Mouse (Mus musculus): Measurements from ENCODE around the gene Ereg.

The Ereg gene

GRCm38 (mm10) chr5:91113967-91114366 lies 39.5 kb downstream of the Ereg start:
- no peak for DNase-seq

DNA sequence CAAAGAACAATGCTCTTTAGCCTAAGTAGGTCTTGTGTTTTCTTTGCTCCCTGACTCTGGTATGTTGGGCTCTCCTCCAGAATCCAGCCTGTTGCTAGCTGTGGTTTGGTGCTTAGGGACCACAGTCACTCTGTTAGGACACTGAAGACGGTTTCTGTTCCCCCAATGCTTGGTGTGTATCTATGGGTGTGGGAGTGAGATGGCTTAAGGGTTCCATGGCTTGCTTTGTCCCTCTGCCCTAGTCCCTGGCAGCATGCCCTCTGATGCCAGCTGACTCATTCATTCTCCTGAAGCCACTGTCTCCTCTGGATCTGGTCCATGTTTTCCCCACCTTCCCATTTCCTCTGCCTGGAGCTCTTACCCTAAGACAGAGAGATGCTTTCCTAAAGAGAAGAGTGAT lies 40.2 kb downstream of the Ereg start:
- no peak for DNase-seq

GRCm38 (mm10) chr5:91118618-91119017 lies 44.2 kb downstream of the Ereg start:
- DNase-seq, result no peak

DNA sequence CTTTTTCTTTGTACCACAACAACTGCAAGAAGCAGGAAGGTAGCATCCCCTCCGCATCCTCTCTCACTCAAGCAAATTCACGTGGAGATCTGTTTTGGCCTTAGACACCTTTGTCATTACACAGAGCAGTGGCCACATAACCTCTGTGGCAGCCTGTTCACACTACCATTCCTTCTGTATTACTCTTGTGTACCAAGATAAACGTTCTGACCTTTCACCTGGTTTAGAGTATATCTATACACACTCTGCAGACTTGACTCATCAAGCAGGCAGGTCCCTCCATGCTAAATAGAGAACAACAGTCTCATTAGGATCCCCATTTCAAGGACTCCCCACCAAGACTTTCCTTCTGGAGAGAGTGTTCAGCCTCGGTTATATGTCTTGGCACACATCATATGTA lies 49.0 kb downstream of the Ereg start:
- no peak for DNase-seq

GRCm38 (mm10) chr5:91124140-91124539 lies 49.7 kb downstream of the Ereg start:
- no peak for DNase-seq

DNA sequence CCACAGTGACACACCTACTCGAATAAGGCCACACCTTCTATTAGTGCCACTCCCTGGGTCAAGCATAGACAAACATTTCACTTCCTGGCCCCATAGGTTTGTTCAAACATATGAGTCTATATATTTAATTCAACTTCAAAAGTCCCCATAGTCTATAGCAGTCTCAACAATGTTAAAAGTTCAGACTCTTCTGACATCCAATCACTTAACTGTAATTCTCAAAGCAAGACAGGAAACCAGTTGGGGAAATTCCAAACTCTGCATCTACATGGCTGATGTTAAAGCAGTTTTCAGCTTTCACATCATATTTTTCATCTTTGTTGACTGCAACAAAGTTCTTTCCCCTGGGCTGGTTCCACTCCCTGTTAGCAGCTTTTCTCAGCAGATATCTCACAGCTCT lies 52.2 kb downstream of the Ereg start:
- DNase-seq, result no peak

GRCm38 (mm10) chr5:91134961-91135360 lies 60.5 kb downstream of the Ereg start:
- DNase-seq, result no peak

DNA sequence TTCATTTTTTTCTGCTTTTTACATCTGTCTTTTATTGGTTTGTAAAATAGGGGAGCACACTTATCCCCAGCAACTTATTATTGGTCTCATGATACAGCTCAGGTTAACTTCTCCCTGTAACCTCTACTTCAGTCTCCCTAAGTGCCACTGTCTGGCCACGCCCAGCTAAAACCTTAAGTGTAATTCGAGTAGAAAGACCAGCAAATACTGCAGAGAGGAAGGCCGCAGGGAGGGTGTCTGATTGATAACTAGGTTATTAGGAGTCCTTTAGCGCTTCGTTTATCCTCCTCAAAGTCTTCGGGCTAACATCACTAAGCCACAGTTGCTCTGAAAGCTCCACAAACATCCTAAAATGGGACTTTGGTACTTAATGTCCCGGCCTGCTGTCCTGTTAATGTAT lies 64.5 kb downstream of the Ereg start:
- DNase-seq, result no peak

DNA sequence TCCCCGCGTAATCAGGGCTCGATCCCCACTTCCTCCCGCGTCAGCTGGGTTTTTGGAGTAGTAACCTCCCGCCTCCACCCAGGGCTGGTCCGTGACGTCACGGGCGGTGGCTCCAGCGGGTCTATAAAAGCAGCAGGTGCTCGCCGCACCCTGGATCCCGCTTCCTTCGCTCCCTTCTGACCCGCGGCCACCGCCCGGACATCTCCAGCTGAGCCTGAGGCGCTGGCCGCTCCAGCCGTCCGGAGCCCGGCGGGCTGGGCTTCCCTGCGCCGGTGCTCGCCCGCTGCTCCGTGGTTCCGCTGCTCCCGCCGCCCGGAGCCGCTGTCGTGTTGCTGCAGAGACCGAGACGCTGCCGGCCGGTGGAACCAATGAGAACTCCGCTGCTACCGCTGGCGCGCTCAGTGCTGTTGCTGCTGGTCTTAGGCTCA lies 65.0 kb downstream of the Ereg start, which contains the start of gene Areg:
TSS of gene Areg (plus strand) at position 154 of the 428 bp plus-strand sequence.
- no peak for DNase-seq

GRCm38 (mm10) chr5:91140896-91141448 lies 66.5 kb downstream of the Ereg start:
- DNase-seq, result no peak

Measured in cerebellum, adult 11-12 months (tissue).